Mouse (Mus musculus): ENCODE measurements around the gene Maml2.
A peak's percentile ranks its signal among the peaks of the same experiment; 100 is the strongest.

The Maml2 gene

DNA sequence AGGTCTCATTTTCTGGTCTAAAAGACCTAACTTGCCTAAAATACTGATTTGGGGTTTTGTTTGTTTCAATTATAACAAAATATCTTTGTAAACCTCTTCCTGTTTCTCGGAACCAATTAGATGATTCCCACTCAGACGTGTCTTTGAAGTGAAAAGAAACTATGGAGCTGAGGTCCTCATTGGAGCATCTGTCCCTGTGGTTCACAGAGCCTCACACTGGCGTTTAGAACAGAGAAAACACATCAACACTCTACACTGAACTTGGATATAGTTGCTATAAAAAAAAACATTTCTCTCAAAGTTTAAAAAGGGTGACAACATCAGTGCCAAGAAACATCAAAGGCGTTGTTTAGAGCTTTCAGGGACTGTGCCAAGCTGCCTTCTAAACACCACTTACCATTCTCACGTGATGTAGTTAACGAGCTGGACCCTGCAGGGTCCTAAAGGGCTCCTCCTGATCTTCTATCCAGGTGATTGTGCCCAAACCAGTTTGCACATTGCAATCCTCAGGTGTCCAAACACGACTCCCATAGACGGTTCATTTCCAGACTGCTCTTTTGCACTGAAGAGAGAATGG lies 309.9 kb downstream of the Maml2 start:
- no peak for DNase-seq (ENCODE audit: low read depth in 2 of 2, low spot score in 2 of 2)

DNA sequence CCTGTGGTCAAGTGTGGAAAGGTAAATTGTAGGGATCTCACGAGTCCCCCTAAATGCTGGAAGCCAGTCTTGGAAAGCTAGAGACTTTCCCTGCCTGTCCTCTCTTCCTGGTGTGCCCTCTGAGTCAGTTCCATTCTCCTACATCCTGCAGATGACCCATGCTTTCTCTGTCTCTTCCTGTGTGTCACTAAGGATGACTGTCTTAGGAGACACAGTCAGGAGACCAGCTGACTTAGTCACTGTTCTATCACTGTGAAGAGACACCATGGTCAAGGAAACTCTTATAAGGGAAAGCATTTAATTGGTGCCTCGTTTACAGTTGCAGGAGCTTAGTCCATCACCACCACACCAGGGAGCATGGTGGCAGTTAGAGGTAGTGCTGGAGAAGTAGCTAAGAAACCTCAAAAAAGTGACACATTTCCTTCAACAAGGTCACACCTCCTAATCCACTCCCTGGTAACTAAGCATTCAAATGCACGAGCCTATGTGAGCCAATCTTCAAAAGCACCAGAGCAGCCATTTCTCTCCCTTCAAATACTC lies 310.8 kb downstream of the Maml2 start:
- no peak for DNase-seq (ENCODE audit: low read depth in 2 of 2, low spot score in 2 of 2)

DNA sequence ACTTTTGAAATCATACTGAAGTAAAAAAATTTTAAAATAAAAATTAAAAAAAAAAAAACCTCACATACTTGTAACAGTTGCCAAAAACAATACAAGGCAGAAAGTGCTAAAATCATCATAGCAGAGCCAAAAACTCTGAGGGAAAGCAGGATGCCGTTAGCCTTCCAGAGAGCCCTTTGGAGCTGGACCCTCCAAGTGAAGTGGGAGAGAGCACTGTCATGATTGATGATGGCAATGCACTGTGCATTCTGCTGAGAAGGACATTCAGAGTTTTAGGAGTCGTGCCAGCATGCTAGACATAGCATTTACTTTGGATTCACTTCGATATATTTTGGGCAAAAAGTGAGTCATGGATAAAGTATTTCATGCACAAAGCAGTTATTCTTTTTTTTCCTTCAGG lies 313.8 kb downstream of the Maml2 start:
- DNase-seq (ENCODE audit: low read depth in 2 of 2, low spot score in 2 of 2), result no peak

DNA sequence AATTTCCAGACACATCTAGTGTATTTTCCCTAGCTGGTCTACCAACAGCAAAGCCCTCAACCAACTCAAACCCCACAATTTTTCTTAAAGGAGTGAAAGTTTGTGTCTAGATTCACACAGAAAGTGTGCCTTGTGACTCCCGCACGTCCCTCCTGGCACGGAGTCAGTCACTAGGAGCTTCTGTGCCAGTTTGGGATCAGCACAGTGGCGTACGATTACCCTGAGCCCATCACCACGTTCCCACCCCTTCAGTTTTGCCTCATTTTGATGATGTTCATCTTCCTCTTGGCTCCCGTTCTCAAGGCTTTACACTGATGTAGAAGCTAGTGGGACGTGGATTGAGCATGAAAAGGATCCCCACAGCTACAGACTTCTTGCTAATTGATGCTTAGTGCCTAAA lies 314.6 kb downstream of the Maml2 start:
- DNase-seq (ENCODE audit: low read depth in 2 of 2, low spot score in 2 of 2), result no peak

DNA sequence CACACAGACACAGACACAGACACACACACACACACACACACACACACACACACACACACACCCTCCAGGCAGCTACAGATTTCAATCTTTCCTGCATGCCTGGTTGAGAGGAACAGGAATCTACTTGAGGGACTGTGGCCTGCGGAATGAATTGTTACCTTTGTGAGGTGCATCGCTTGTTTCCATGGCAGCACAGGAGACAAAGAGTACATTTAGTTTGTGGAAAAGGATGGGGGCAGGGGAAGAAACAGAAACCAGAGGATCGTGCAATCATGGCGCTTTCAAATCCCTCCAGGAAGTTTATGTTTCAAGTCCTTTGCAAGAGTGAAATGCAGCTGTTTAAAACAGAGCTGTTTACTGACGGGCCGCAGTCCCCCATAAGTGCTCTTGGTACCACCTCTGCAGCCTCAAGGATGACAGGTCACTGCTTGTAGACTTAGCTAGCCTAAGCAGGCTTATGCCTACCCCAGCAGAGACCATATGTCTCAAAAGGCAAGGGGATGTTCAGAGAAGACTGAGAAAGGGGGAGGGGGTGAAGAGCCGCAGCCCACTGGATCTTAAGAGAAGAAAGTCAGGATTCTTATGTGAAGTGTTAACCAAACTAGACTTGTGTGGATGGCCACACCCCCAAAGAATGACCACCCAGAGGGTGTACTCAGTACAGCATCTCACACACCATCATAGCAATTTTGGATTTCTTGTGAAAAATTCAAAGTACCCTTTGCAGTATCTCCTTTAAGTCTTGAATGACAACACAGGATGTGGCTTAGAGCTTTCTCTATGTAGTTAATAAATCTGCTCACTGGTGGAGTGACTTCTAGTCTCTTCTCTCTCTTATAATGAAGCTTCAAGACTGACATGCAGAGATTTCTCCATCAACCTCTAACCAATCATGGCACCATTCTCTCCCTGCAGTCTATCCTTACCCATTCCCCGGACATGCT lies 315.8 kb downstream of the Maml2 start:
- DNase-seq (ENCODE audit: low read depth in 2 of 2, low spot score in 2 of 2), result no peak

DNA sequence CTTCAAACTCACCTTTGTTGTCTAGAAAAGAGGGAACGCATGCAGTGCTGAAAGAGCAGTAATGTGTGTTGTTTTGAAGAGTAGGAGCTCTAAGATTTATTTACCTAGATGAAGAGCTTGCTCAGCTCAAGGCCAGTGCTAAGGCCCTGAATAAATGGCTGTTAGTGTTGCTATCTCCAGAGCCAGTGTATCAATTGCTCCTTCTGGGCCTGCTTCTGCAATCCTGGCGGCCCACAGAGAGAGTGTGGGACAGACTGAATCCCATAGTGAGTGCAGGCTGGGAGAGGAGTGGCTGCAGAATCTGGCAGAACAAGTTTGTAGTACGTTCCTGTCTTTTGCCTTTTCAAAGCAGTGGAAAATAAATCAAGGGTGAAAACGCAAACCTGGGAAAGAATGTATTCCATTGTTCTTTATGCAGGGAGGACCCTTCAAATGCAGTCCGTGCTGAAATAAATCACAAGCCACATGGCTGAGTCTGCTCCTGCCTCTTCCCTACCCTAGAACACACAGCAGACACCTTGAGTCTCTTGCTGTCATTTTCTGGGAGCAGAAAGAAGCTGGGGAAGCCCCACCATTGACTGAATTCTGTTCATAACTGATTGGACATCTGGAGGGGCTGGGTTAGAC lies 318.7 kb downstream of the Maml2 start:
- no peak for DNase-seq (ENCODE audit: low read depth in 2 of 2, low spot score in 2 of 2)

DNA sequence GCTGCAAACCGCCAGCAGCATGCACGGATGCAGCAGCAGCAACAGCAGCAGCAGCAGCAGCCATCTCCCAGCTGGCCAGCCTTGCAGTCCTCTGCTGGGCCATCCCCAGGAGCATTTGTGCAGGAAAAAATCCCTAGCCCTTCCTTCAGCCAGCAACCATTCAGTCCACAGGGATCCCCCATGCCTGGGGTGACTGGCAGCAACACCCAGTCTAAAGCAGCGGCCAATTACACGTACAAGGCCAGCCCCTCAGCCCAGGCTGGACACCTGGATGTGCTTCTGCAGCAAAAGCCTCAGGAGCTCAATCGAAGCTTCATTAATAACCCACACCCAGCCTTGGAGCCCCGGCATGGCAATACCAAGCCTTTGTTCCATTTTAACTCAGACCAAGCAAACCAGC lies 323.0 kb downstream of the Maml2 start:
- DNase-seq (ENCODE audit: low read depth in 2 of 2, low spot score in 2 of 2), result no peak

DNA sequence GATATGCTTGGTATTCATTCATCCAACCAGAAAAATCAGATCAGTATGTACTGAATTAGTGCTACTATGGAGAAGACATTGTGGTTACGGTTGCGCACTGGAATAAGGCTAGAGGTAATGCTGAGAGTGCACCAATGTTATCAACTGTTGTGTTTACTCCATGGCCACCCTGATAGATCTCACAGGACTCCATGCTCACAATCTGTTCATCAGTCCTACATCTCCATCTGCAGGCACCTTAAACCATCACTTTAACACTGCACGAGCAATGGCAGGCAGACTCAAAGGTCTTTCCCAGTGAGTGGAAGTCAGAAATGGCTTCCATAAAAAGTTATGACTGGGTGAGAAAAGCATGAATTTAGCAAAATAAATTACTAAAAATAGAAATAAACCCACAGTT lies 324.2 kb downstream of the Maml2 start:
- DNase-seq (ENCODE audit: low read depth in 2 of 2, low spot score in 2 of 2), result no peak

DNA sequence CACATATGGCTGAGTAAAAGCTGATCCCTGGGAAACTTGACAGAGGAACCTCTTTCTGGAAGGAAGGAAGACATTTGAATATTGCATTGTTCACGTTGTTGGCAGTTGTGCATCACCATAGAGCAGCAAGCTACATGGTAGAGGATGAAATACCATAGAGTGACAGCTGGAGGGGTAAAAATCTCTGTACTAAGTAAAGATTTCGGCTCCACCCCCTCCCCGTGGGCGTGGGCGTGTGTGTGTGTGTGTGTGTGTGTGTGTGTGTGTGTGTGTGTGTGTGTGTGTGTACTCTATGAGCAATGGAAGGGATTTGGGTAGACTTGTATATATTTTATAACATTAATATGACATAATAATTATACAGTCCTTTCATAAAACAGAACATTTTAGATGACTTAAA lies 324.7 kb downstream of the Maml2 start:
- no peak for DNase-seq (ENCODE audit: low read depth in 2 of 2, low spot score in 2 of 2)

DNA sequence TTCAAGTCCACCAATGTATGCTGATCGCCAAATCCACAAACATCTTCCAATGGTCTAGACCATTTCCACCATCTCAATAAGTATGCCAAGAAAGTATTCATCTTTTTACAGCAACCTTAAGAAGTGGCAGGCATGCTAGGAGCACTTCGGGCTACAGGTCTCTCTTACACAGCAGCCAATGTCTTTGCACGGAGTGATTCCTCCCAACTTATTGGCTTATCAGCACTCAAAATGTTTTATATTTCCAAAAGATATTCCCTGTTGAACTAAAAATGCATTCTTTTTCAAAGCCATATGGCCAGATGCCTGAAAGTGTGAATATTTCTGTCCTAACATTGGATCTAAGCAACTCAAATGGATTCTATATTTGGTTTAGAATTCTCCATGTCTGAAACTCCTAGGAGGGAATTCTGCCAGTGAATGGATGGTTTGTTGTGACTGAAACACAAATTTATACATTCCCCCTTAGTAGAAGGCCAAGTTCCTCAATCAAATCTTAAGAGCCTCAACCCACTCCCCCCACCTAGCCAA lies 326.2 kb downstream of the Maml2 start:
- no peak for DNase-seq (ENCODE audit: low read depth in 2 of 2, low spot score in 2 of 2)

DNA sequence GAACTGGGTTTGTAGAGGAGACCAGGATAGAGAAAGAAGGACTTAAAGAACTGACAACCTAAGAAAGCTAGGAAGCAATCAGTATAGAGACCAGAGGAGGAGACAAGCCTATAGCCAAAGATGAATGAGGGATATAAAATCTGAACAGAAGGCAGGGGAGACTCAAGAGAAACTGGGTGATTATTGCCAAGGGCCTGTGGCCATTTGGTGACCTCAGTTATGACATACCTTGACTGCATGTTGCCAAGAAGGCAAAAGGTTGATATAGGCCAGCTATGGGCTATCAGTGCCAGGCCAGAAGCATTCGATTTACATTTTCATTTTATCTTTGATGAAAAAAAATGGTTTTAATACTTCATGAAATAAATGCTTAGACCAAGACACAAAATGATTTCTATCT lies 327.0 kb downstream of the Maml2 start:
- no peak for DNase-seq (ENCODE audit: low read depth in 2 of 2, low spot score in 2 of 2)

DNA sequence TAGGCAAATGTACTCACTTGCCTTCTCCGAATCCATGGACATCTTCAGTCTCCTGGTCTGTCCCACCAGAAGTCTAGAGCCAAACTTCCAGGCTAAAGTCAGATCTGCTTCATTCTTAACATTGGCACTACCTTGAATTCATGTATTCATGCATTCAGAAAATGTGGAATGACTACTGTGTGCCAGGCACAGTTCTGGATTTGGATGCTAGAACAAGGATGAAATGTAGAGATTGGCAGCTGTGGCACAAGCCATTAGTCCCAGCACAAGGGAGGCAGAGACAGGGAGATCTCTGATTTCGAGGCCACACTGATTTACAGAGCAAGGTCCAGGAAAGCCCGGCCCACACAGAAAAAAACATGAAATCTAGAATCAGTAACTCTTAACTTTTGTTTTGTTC lies 327.5 kb downstream of the Maml2 start:
- no peak for DNase-seq (ENCODE audit: low read depth in 2 of 2, low spot score in 2 of 2)

DNA sequence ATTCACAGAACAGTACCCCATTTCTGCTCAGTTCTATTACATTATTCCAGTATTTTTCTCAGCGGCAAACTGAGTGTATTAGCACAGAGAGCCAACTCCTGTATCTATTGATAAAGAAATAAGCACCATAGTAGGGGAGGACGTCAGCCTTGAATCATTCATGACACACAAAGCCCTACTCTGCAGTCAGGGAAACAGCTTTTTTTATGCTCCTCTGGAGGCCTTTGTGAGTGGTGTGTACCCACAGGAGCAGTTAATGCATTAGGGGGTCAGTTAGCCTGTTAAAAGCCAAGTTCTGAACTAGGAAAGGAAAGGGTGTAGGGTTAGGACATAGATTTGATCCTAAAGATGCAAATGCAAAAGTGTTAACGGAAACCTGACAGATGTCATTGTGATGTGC lies 328.7 kb downstream of the Maml2 start:
- no peak for DNase-seq (ENCODE audit: low read depth in 2 of 2, low spot score in 2 of 2)

DNA sequence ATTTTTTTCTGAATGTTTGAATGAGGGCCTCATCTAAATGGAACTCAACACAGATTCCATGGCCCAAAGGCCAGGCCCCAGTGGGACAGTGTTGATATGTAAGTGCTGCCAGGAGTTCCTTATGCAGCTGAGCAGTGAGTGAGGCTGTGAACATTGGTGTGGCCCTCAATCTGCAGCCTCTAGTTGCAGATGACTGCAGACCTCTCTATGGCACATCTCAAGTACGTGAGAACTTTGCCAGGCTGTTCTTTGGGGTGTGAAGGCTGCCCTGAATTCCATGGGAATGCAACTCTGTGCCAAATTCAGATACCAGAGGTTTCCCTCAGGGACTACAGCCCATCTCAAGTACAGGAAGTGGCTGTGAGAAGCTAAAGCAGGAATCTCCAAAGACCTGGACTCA lies 335.6 kb downstream of the Maml2 start:
- DNase-seq (ENCODE audit: low read depth in 2 of 2, low spot score in 2 of 2), result no peak

DNA sequence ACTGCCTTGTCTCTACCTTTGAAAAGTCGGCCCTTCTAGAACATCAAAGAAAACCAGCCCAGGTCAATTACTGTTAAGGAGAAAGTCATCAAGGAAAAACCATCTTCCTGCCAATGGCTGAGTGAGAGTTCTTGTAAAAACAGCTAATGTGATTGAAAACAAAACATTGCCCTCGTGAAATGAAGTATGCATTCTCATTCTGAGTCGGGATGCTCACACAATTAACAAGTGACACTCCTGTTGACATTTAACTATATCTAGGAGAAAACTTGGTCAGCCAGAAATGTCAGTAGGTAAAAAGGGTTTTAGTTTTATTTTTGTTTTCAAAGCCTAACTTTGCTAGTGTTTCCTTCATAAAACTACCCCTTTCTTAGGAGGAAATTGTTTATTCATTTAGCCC lies 341.9 kb downstream of the Maml2 start:
- DNase-seq (ENCODE audit: low read depth in 2 of 2, low spot score in 2 of 2), result no peak

DNA sequence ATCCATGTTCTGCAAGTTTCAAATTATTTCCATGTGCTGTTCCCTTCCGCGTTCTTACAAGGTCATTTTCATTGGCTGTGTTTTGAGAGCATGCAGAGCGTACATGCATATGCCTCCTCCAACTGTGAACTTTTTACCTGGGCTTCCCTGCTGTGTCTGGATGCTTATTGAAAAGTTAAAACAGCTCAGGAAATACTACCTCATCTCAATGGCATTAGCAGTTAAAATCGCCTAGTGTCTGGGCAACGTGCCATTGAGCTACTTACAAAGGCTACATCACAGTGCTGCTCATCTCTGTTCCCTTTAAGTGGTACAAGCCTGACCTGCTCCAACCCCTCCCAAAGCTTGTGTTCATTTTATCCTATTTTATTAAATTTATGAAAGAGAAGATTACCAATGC lies 347.4 kb downstream of the Maml2 start:
- no peak for DNase-seq (ENCODE audit: low read depth in 2 of 2, low spot score in 2 of 2)

DNA sequence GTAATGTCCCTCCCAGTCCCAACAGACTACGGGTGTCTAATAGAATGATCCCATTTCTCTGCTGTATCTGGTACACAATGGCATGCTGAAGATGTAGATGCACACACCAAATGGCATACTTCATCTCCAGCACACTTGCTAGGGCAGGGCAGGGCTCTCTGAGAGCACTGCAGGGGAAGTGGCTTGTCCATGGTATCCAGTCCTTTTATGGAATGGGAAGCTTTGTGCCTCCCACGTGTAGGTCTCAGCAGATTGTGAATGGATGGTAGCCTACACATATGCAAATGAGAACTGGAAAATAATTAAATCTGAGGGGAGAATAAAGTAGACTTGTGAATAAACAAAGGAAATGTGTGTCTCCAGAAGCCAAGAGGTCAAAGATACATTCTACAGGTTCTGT lies 353.3 kb downstream of the Maml2 start:
- no peak for DNase-seq (ENCODE audit: low read depth in 2 of 2, low spot score in 2 of 2)

DNA sequence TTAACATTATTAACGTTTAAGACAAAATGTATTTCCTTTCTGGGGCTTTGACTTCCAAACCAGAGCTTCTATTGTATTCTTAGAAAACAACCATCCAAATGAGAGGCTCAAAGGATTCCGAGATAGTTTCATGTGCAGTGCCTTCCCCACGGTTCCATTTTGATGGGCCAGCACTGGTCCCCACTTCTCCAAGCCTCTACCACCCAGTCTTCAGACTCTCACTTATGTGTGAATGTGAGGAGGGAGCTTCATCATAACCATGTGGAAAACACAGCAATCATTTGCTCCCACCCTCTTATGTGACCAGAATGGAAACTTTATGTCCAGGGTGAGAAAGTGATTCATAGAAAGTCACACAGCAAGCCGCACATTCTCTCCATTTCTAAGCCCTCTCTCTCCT lies 354.1 kb downstream of the Maml2 start:
- DNase-seq (ENCODE audit: low read depth in 2 of 2, low spot score in 2 of 2), result no peak

DNA sequence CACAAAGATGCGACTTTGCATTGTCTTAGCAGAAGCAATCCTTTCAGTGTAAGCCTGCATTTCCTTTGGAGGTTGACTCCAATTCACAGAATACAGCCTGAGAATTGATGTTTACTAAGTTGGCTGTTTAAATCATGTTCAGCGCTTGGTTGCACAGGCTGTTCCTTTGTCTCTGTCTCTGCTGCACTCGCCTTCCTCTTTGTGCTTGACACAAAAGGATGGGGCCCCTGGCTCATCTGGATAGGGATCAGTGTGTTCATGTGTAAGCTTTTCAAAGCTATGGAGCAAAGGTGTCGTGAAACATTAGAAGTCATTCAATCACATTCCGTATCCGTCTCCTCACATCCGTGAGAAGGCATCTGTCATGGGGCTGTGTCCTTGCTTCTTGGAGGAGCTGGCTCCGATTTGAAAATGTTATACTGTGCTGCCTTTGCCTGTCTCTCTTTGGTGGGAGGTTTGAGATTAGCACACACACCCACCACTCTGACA lies 354.7 kb downstream of the Maml2 start:
- DNase-seq (ENCODE audit: low read depth in 2 of 2, low spot score in 2 of 2), result no peak

DNA sequence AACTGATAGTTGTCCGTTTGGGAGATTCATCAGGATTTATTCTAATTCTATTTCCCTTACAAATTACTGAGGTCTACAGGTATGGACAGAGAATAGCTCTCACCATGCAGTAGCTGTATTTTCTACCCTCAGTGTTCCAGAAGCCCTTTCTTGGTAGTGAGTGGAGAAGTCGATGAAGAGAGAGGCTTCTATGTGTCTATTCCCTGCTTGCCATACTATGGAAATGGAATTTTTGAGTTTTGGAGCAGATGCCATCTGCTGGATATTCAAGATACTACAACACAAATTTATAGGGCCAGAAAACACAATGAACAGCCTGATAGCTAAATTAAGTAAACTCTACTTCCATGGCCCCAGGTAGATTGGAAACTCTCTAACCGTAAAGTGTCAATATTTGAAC lies 355.2 kb downstream of the Maml2 start:
- peak in 1 of 2 experiments; percentile 13 for DNase-seq (ENCODE audit: low read depth in 2 of 2, low spot score in 2 of 2)

DNA sequence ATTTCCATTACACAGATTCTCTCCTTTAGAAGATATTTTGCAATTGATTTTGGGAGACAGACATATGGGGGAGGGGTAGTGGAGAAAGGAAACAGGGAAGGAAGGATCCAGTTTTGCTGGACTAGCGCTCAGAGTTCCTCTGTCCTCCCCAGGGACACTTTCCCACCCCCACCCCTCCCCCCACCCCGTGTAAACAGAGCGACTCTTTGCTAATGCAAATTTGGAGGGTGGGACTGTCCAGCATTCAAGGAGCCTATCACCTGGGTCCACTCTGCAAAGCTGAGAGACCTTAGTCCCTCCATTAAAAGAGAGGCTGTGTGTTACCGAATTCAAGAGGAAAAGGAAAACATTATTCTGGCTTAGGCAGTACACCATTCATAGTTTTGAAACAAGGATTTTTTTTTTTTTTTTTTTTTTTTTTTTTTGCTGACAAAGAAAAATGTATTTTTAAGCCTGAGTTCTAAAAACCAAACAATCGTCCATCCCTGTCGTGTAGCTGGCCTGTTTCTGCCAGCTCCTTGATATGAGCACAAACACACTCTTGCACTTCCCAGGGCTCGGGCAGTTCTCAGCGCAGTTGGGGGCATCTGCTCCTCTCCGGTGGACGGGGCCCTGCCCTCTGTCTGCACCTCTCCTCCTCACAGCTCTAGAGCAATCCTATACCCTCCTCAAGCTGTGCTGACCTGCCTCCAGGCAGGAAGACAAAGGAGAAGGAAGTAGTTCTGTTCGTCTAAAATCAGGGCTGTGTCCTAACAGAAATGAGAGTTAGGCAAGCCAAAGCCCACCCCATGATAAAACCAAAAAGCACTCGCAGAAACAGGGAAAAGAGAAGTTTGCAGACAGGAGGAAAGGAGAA lies 364.2 kb downstream of the Maml2 start:
- no peak for DNase-seq (ENCODE audit: low read depth in 2 of 2, low spot score in 2 of 2)
